8 mouse cellular contexts compared by ENCODE assay signal in genomic region chr8:4324983-4325750, GRCm38 (mm10). TPM values are rescaled to one million over a fixed set of nuclear protein-coding genes. Genes with fewer than 3 reads are reported as not detected.
A peak's percentile ranks its signal among the peaks of the same experiment; 100 is the strongest.
DNase-seq lines count a peak whose midpoint lies in the region; ATAC-seq lines count a peak whose summit lies in the region.

Gene Ccl25 (plus strand): TSS chr8:4325210.
Gene Elavl1 (minus strand): TSS chr8:4325413.

- H3K27me3 ChIP-seq in hindbrain, embryonic 15.5 days, result no peaks in the 10 kb centered on the region

- H3K27ac ChIP-seq in hindbrain, embryonic 15.5 days (replicated peaks), result peak within 1 kb of the TSS; percentile 92

- peak within 1 kb of the TSS; percentile 85 for H3K4me2 ChIP-seq in hindbrain, embryonic 15.5 days

- H3K4me3 ChIP-seq in hindbrain, embryonic 15.5 days, result peak within 1 kb of the TSS; percentile 59

- H3K36me3 ChIP-seq in hindbrain, embryonic 15.5 days, result peaks cover 37% of the 10 kb centered on the region

- WGBS in hindbrain, embryonic 15.5 days, result under 1% methylated on average over 62 of the region's 78 CpGs

- peak within 1 kb of the TSS; percentile 79 for H3K9ac ChIP-seq in hindbrain, embryonic 15.5 days

- DNase-seq in T-cell, adult 2 months (ENCODE audit: low spot score), result peak; percentile 94
- peak; percentile 97 to 98 for DNase-seq in cerebellum, postnatal 36 days
- DNase-seq in frontal cortex, postnatal 36 days (ENCODE audit: low spot score in 2 of 2), result peak; percentile 97 to 99
- peak; percentile 96 for DNase-seq in left cerebral cortex, adult 11 months (ENCODE audit: low spot score)
- peak; percentile 98 for DNase-seq in lung, postnatal 4 days
- DNase-seq in retina, postnatal 7 days (ENCODE audit: low read depth, low spot score), result peak; percentile 96
- peak; percentile 95 for DNase-seq in urinary bladder, adult 2 months (ENCODE audit: low spot score)

- H3K4me1 ChIP-seq in hindbrain, embryonic 15.5 days (replicated peaks), result peaks cover 55% of the 10 kb centered on the region

- peak; percentile 98 for ATAC-seq in hindbrain, embryonic 15.5 days (ENCODE audit: low FRiP score, low read depth)

- no peaks in the 10 kb centered on the region for H3K9me3 ChIP-seq in hindbrain, embryonic 15.5 days

RNA-seq across cellular contexts. Expression of gene Ccl25, which starts in this region (rescaled TPM):
- 17.5 and 20.7 TPM in 2 replicates for polyA plus RNA-seq in hindbrain, embryonic 15.5 days (2015; fragmentation: Nextera tagmentation; extraction: Ambion mirVana)
- 6.6 and 8.2 TPM in 2 replicates for polyA plus RNA-seq in urinary bladder, adult 2 months (2012; rRNA removed)

RNA-seq across cellular contexts. Expression of gene Elavl1, which starts in this region (rescaled TPM):
- 108 and 112 TPM in 2 replicates for polyA plus RNA-seq in hindbrain, embryonic 15.5 days (2015; fragmentation: Nextera tagmentation; extraction: Ambion mirVana)
- 61.6 and 65.9 TPM in 2 replicates for polyA plus RNA-seq in urinary bladder, adult 2 months (2012; rRNA removed)

Comparison
In these comparisons a context has a peak if more than half of its experiments do, and no peak if none do; other contexts are left out.
1. Peak in every context shown above with its lines: DNase-seq, ATAC-seq, H3K4me3 ChIP-seq and H3K27ac ChIP-seq.